Mouse (Mus musculus): ENCODE measurements at regions not wholly inside any gene's neighbourhood (a gene's known extent, or its start where the extent isn't known, plus 50 kb on each side); places are given as distances from the start of the nearest gene placed in this dataset.
"Not testable (repeated sequence)": the region's sequence is repeated elsewhere in the genome, so short reads cannot be mapped to it uniquely, and the experiment has no call there.

DNA sequence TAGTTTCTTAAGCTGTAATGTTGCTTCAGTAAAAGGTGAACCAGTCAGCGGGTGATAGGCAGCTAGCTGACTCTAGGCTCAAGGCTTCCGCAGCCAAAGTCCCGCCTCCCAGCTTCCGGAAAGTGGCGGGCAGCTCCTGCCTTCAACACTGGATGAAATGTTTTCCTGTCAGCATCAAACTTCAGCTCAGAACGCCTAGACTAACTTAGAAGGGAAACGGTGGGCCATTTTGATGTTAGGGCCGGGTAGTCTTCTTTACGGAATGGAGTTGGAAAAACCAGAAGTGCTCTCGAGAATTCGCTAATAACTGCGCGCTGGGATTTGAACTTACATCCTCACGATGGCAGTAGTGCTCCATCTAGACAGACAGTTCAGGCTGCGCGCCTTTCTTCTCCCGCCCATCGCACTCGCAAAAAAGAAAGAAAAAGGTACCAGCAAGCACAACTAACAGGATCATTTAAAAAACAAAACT lies 194.7 kb upstream of the Olfr1324 start:
- Histone ChIP-seq H3K27me3 (ENCODE audit: control insufficient read depth) (no peaks in the 10 kb centered on the region), H3K9me3 (ENCODE audit: control insufficient read depth, low read length) (no peaks in the 10 kb centered on the region), H3K4me1 (ENCODE audit: control insufficient read depth) (peaks cover 6% of the 10 kb centered on the region), H3K4me3 (replicated peaks) (peak overlapping the region; percentile 47), H3K36me3 (ENCODE audit: control insufficient read depth) (no peaks in the 10 kb centered on the region)
- TF ChIP-seq TAL1 (IDR thresholded peaks at IDR 0.05; ENCODE audit: low read length): no peak
- TF ChIP-seq GATA1 (IDR thresholded peaks at IDR 0.05; ENCODE audit: low read length): no peak

DNA sequence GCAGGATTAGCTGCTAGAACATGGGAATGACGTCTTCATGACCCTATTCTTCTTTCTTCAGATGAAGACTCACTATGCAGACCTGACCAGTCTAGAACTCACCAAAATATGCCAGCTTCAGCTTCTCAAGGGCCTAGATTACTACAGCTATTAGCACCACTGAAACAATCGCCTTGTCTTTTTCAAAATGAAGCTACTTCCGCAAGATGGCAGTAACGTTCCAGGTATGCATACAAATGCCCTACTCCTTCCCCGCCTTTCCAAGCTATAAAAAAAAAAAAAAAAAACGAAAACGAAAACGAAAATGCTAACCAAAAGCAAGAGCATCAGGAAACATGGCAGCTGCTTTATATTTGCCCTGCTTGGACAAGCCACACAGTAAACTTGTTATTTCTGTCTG lies 192.6 kb upstream of the Olfr1324 start:
- H3K4me3 ChIP-seq (replicated peaks): no peak overlapping the region
- no peaks in the 10 kb centered on the region for H3K9me3 ChIP-seq (ENCODE audit: control insufficient read depth, low read length)
- H3K27me3 ChIP-seq (ENCODE audit: control insufficient read depth): no peaks in the 10 kb centered on the region
- H3K36me3 ChIP-seq (ENCODE audit: control insufficient read depth): no peaks in the 10 kb centered on the region
- H3K4me1 ChIP-seq (ENCODE audit: control insufficient read depth): peaks cover 10% of the 10 kb centered on the region
- TF ChIP-seq TAL1 (IDR thresholded peaks at IDR 0.05; ENCODE audit: low read length): no peak
- no peak for TF ChIP-seq GATA1 (IDR thresholded peaks at IDR 0.05; ENCODE audit: low read length)

- Histone ChIP-seq H3K9me3 (ENCODE audit: control insufficient read depth, low read length) (no peaks in the 10 kb centered on the region), H3K36me3 (ENCODE audit: control insufficient read depth) (no peaks in the 10 kb centered on the region), H3K4me3 (replicated peaks) (no peak overlapping the region), H3K27me3 (ENCODE audit: control insufficient read depth) (no peaks in the 10 kb centered on the region), H3K4me1 (ENCODE audit: control insufficient read depth) (peaks cover 10% of the 10 kb centered on the region)
- TF ChIP-seq TAL1 (IDR thresholded peaks at IDR 0.05; ENCODE audit: low read length): no peak
- TF ChIP-seq GATA1 (IDR thresholded peaks at IDR 0.05; ENCODE audit: low read length): no peak
These were observed 191.6 kb upstream of the Olfr1324 start for GRCm38 (mm10) chrX:50619919-50620318.

DNA sequence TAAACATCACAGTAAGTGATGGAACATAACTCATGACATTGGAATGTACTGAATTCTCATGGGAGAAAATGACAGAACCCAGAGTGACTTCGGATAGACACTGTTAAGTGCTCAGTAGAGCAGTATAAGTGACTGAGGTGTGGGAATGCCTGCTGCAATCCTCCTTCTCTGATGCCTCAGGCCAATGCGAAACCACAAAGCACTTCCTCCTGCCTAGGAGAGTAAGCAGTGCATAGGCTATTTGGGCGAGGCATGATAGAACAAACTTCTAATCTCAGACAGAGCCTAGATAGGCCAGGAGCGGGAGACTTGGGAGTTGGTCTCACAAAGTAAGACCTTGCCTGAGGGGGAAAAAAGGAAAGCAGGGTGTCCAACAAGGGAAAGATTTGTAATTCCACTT lies 190.6 kb upstream of the Olfr1324 start:
- TF ChIP-seq GATA1 (IDR thresholded peaks at IDR 0.05; ENCODE audit: low read length) (no peak), TAL1 (IDR thresholded peaks at IDR 0.05; ENCODE audit: low read length) (no peak)
- H3K27me3 ChIP-seq (ENCODE audit: control insufficient read depth): no peaks in the 10 kb centered on the region

GRCm38 (mm10) chrX:50616920-50617319 lies 188.6 kb upstream of the Olfr1324 start:
- H3K4me1 ChIP-seq (ENCODE audit: control insufficient read depth): peaks cover 19% of the 10 kb centered on the region
- not testable (repeated sequence) for H3K36me3 ChIP-seq (ENCODE audit: control insufficient read depth); H3K9me3 ChIP-seq (ENCODE audit: control insufficient read depth, low read length); H3K27me3 ChIP-seq (ENCODE audit: control insufficient read depth)
- H3K4me3 ChIP-seq (replicated peaks): peak overlapping the region; percentile 42

More for the DNA sequence above, 190.6 kb upstream of the Olfr1324 start:
- H3K4me1 ChIP-seq (ENCODE audit: control insufficient read depth): peaks cover 10% of the 10 kb centered on the region
- no peak overlapping the region for H3K4me3 ChIP-seq (replicated peaks)
- H3K36me3 ChIP-seq (ENCODE audit: control insufficient read depth): no peaks in the 10 kb centered on the region
- no peaks in the 10 kb centered on the region for H3K9me3 ChIP-seq (ENCODE audit: control insufficient read depth, low read length)

GRCm38 (mm10) chrX:50614874-50615273 lies 186.6 kb upstream of the Olfr1324 start:
- H3K27me3 ChIP-seq (ENCODE audit: control insufficient read depth): not testable (repeated sequence)
- peak overlapping the region; percentile 51 for H3K4me3 ChIP-seq (replicated peaks)

DNA sequence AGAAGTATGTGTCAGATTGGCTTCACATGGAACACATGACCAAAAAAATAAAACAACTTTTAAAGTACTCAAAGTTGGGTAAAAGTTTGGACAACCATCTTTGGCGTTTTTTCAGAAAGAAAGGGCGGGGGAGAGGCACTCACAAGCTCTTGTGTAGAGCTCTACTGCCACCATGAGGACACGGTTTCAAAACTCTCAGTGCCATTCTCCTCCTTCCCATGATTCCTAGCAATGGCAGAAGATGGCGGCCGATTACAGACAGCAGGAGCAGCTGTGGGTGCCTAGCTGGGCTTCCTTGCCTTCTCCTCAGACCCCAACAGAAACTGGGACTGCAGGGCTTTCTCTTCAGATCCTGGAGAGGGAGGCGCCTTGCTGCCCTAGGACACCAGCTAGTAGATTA lies 186.1 kb upstream of the Olfr1324 start:
- H3K4me3 ChIP-seq (replicated peaks): peak overlapping the region; percentile 51
- H3K4me1 ChIP-seq (ENCODE audit: control insufficient read depth): peaks cover 16% of the 10 kb centered on the region

More at GRCm38 (mm10) chrX:50614874-50615273, 186.6 kb upstream of the Olfr1324 start:
- peaks cover 16% of the 10 kb centered on the region for H3K4me1 ChIP-seq (ENCODE audit: control insufficient read depth)
- not testable (repeated sequence) for H3K36me3 ChIP-seq (ENCODE audit: control insufficient read depth); H3K9me3 ChIP-seq (ENCODE audit: control insufficient read depth, low read length)

GRCm38 (mm10) chrX:50611765-50612591 lies 183.7 kb upstream of the Olfr1324 start:
- peak overlapping the region; percentile 48 for H3K4me3 ChIP-seq (replicated peaks)
- no peaks in the 10 kb centered on the region for H3K27me3 ChIP-seq (ENCODE audit: control insufficient read depth)
- H3K36me3 ChIP-seq (ENCODE audit: control insufficient read depth): peaks cover 2% of the 10 kb centered on the region; the same call in 1 of the 2 replicates
- peaks cover 12% of the 10 kb centered on the region for H3K4me1 ChIP-seq (ENCODE audit: control insufficient read depth)
- H3K9me3 ChIP-seq (ENCODE audit: control insufficient read depth, low read length): no peaks in the 10 kb centered on the region
- TF ChIP-seq TAL1 (IDR thresholded peaks at IDR 0.05; ENCODE audit: low read length) (no peak), GATA1 (IDR thresholded peaks at IDR 0.05; ENCODE audit: low read length) (no peak)

More for the DNA sequence above, 186.1 kb upstream of the Olfr1324 start:
- not testable (repeated sequence) for H3K9me3 ChIP-seq (ENCODE audit: control insufficient read depth, low read length); H3K27me3 ChIP-seq (ENCODE audit: control insufficient read depth); H3K36me3 ChIP-seq (ENCODE audit: control insufficient read depth)

GRCm38 (mm10) chrX:50608141-50608540 lies 179.8 kb upstream of the Olfr1324 start:
- not testable (repeated sequence) for H3K4me3 ChIP-seq (replicated peaks); H3K27me3 ChIP-seq (ENCODE audit: control insufficient read depth); H3K9me3 ChIP-seq (ENCODE audit: control insufficient read depth, low read length); H3K36me3 ChIP-seq (ENCODE audit: control insufficient read depth)
- peaks cover 10% of the 10 kb centered on the region for H3K4me1 ChIP-seq (ENCODE audit: control insufficient read depth)

GRCm38 (mm10) chrX:50607636-50608035 lies 179.3 kb upstream of the Olfr1324 start:
- H3K27me3 ChIP-seq (ENCODE audit: control insufficient read depth): no peaks in the 10 kb centered on the region
- H3K4me3 ChIP-seq (replicated peaks): no peak overlapping the region
- peaks cover 2% of the 10 kb centered on the region; the same call in 1 of the 2 replicates for H3K36me3 ChIP-seq (ENCODE audit: control insufficient read depth)
- TF ChIP-seq GATA1 (IDR thresholded peaks at IDR 0.05; ENCODE audit: low read length): no peak
- H3K4me1 ChIP-seq (ENCODE audit: control insufficient read depth): peaks cover 7% of the 10 kb centered on the region
- no peaks in the 10 kb centered on the region for H3K9me3 ChIP-seq (ENCODE audit: control insufficient read depth, low read length)

DNA sequence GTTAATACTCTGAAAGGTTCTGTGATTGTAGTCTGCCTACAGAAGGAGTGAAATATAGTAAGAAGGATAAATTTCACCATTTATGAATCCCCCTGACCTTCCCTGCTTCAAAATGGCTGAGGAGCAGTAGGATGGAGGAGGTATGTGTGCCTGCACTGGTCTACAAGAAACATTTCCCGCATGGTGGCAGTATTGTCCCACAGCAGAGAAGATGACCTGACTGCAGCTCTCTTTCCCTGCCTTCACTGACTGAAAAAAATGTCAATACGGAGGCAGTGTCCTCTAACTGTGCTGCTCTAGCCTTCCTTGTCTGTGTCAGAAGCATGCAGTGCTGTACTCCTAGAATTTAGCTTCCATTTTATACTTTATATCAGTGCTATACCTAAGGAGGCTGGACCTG lies 177.2 kb upstream of the Olfr1324 start:
- H3K36me3 ChIP-seq (ENCODE audit: control insufficient read depth); H3K27me3 ChIP-seq (ENCODE audit: control insufficient read depth); H3K4me1 ChIP-seq (ENCODE audit: control insufficient read depth); H3K9me3 ChIP-seq (ENCODE audit: control insufficient read depth, low read length): not testable (repeated sequence)
- peak overlapping the region; percentile 36 for H3K4me3 ChIP-seq (replicated peaks)

DNA sequence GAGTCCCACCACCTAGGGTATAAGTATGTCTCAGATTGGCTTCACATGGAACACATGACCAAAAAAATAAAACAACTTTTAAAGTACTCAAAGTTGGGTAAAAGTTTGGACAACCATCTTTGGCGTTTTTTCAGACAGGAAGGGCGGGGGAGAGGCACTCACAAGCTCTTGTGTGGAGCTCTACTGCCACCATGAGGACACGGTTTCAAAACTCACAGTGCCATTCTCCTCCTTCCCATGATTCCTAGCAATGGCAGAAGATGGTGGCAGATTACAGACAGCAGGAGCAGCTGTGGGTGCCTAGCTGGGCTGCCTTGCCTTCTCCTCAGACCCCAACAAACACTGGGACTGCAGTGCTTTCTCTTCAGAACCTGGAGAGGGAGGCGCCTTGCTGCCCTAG lies 176.7 kb upstream of the Olfr1324 start:
- not testable (repeated sequence) for H3K27me3 ChIP-seq (ENCODE audit: control insufficient read depth); H3K9me3 ChIP-seq (ENCODE audit: control insufficient read depth, low read length); H3K4me1 ChIP-seq (ENCODE audit: control insufficient read depth); H3K36me3 ChIP-seq (ENCODE audit: control insufficient read depth)
- peak overlapping the region; percentile 36 for H3K4me3 ChIP-seq (replicated peaks)

DNA sequence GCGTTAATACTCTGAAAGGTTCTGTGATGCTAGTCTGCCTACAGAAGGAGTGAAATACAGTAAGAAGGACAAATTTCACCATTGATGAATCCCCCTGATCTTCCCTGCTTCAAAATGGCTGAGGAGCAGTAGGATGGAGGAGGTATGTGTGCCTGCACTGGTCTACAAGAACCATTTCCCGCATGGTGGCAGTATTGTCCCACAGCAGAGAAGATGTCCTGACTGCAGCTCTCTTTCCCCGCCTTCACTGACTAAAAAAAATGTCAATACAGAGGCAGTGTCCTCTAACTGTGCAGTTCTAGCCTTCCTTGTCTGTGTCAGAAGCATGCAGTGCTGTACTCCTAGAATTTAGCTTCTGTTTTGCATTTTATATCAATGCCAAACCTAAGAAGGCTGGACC lies 174.6 kb upstream of the Olfr1324 start:
- not testable (repeated sequence) for H3K9me3 ChIP-seq (ENCODE audit: control insufficient read depth, low read length); H3K27me3 ChIP-seq (ENCODE audit: control insufficient read depth); H3K36me3 ChIP-seq (ENCODE audit: control insufficient read depth); H3K4me1 ChIP-seq (ENCODE audit: control insufficient read depth)
- peak overlapping the region; percentile 58 for H3K4me3 ChIP-seq (replicated peaks)

- H3K36me3 ChIP-seq (ENCODE audit: control insufficient read depth); H3K27me3 ChIP-seq (ENCODE audit: control insufficient read depth); H3K4me1 ChIP-seq (ENCODE audit: control insufficient read depth); H3K9me3 ChIP-seq (ENCODE audit: control insufficient read depth, low read length): not testable (repeated sequence)
- peak overlapping the region; percentile 58 for H3K4me3 ChIP-seq (replicated peaks)
These were observed 174.2 kb upstream of the Olfr1324 start for GRCm38 (mm10) chrX:50602461-50602875.
